Mouse (Mus musculus): ENCODE measurements around the gene Gmds.

The Gmds gene

DNA sequence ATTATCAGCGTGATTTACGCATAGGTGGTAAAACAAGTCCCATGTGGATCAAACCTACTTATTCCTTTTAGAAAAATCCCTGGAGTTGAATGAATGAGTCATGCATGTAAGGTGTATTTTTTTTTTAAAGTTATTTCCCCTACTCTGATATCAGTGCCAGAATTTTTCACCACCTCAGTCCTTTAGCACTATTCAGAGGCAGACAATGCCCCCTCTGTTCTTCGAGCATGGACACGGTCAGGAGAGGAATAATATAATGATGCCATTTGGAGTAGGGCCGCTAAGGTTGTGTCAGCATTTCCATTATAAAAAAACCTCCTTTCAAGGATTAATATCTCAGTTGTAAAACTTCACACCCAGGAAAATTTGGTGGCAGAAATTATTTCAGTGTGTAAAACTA lies 301.6 kb downstream of the Gmds start:
- no peak for ATAC-seq (ENCODE audit: insufficient number of reproducible peaks, low FRiP score, low TSS enrichment)

DNA sequence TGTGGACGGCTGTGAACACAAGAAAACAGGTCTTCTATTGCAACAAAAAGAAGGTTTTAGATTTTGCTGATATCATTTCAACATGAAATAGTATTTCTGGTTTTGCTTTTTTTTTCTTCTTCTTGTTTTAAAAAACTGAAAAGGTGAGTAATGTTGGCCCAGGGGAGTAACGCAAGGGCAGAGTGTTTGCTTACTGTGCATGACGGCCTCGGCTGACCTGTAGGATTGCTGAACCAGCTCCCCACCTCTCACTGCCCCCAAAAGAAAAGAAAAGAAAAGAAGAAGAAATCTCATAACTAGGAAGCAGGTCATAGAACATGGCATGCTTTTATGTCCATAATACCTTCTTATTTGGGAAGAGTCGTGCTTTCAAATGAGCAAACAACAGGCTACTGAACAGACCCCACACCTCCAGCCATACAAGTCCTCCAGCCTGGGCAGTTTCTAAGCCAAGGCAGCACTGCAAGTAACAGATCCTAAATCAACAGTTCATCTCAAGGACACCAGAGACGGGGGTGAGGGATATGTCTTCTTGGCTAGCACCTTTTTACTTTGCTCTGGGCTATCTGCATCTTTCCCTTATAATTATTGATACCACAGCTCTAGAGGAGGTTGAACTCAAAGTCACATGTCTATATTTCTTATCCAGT lies 303.6 kb downstream of the Gmds start:
- no peak for ATAC-seq (ENCODE audit: insufficient number of reproducible peaks, low FRiP score, low TSS enrichment)

DNA sequence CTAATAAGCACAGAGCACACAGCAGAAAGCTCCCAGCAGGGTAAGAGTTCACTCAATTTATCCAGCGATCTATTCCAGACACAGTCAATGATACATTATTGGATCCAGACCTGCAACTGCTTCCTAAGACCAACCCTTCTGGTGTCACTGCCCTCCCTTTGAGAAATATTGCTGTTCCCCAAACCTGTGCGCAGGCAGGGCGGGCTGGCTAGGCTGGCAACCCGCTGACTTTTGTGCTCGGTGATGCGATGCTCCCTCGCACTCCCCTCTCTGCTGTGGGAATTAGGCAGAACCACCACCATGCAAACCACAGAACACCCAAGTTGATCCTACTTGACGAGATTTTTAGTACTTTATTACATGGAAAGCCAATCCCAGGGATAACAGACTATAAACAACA lies 304.4 kb downstream of the Gmds start:
- no peak for ATAC-seq (ENCODE audit: insufficient number of reproducible peaks, low FRiP score, low TSS enrichment)

DNA sequence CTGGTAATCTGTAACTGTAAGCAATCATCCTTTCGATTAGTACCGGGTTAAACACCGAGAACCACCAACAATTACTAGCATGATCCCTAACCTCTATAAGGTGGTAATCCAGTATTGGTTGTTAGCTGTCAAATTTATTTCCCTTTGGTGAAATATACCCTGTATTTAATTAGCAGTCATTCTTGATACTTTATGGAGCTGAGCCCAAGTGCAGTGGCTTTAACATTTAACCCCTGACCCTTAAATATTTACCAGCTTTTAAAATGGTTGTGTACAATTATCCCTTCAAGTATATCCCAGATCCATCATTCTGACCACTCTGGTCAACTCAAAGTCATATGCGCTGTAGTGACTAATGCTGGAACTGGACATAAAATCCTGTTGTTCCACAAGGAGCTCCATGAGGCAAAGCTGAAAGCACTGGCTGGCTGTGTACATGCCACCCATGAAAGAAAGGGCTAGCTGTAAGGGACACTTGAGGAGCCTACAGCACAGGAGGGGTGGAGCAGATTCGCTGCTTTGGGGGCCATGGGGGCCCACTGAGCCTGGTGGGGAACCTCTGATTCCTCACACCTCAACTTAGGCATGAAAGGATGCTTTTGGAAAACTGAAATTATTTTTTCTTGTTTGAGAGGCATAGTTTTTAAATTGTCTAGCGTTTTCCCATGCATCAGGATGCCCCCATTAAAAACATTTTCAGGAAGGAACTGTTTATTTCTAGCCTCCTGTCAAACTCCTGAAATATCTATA lies 312.1 kb downstream of the Gmds start:
- no peak for ATAC-seq (ENCODE audit: insufficient number of reproducible peaks, low FRiP score, low TSS enrichment)

DNA sequence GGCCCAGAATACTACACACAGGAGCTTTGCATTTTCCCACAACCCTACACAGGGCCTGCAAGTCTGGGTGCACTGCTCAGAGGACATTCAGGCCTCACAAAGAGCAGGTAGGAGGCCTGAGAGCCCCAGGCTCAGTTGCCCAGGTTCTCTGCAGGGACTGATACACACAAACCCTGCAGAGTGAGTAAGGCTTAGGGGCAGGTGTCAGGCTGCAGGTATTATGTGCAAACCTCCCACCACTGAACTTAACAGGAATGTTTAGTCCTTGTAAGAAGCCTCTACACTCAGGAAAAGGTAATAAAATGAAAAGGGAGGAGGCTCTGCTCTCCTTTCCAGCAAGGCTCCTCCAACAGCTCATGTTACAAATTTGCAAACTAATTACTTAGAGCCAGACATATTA lies 313.7 kb downstream of the Gmds start:
- no peak for ATAC-seq (ENCODE audit: insufficient number of reproducible peaks, low FRiP score, low TSS enrichment)

DNA sequence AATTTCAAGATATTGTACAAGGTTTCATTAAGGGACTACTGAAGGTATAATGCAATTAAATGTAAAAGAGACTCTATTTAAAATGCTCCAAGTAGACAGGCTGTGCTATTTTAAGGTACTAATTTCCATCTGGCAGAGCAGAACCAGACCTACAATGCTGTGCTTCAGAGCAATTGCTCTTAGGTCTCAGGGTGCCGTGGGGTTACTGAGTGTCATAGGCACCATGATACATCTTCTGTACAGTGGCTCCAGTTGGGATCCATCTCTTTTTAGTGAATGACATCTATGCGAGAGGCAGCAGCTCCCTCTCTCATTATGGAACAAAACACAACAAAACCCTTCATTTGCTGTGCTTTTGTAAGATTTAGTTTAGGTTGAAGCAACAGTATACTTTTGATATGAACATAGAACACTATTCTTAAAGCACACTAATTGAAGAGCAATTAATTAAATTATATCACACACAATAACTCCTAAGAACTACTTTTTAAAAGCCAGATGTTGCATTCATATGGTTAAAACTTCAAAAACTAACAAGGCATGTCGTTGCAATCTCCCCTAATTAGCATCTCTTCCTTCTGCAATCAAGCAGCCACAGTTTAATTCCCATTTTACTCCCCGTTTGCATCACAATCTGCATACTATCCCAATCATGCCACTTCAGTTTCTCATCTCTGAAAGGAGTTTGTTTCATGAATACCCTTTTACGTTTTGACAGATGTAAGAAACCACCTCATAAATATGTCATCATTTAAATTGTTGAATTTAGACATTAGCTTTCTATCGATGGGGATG lies 317.9 kb downstream of the Gmds start:
- ATAC-seq (ENCODE audit: insufficient number of reproducible peaks, low FRiP score, low TSS enrichment): no peak

DNA sequence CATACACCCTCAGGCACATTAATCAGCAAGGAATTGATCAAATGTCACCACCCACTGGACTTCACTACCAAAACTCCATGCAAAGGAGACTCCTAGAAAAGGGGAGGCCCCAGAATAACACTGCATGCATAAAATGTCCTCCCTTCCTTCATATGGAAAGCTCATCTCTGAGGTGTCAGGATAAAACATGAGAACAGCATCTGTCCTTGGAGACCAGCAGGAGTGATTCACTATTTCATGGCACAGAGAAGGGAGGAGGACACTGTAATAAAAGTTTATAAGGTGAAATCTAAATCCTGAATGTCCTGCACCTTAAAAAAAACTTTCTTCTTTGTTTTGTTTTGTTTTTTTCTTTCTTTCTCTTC lies 319.3 kb downstream of the Gmds start:
- no peak for ATAC-seq (ENCODE audit: insufficient number of reproducible peaks, low FRiP score, low TSS enrichment)

DNA sequence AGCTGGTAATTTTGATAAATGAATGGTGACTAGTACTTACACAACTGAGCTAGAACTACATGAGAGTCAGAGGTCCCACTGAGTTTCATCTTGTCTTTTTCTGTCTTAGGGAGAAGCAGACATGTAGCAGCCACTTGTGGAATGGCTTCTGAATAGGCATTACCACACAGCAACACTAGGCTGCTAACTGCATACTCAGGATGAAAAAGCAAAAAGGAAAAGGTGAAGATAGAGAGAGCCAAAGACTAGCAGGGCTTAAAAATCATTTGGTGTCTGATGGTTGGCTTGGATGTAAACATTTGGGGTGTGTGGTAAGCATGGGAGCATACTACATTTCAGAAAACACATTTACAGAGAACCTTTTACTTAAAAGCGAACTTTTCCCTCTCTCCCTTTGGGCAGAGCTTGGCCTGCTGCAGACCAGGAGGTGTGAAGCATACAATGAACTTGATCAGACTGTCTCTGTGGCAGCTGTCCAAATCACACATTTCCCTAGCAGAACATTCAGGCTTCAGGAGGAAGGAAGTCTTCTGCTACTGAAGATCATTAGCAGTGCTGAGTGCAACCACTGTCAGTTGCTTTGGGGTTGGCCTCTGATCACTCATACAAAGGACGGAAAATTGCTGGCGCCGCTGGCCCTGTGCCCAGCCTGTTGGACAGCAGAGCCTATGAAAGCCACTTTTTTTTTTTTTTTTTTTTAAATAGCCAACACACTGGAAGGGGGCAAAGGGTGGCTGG lies 319.9 kb downstream of the Gmds start:
- peak; percentile 74 for ATAC-seq (ENCODE audit: insufficient number of reproducible peaks, low FRiP score, low TSS enrichment)

DNA sequence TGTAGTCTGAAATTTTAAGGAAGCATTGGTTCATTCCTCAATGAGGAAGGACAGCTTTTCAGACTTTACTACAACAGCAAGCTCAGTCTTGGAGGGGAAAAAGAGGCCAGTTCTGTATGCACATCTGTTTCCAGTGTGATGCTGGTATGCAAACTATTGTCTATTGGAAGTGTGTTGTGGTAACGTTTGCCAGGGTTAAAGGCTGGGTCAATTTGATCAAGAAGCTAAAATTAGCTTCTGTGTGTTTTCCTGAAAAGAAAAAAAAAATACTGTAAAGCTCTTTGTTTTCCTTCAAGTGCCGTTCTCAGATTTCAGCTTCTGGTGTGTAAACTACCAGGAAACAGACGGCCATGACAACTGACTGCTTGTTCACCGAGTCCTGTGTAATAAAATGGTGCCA lies 329.7 kb downstream of the Gmds start:
- ATAC-seq (ENCODE audit: insufficient number of reproducible peaks, low FRiP score, low TSS enrichment): no peak

DNA sequence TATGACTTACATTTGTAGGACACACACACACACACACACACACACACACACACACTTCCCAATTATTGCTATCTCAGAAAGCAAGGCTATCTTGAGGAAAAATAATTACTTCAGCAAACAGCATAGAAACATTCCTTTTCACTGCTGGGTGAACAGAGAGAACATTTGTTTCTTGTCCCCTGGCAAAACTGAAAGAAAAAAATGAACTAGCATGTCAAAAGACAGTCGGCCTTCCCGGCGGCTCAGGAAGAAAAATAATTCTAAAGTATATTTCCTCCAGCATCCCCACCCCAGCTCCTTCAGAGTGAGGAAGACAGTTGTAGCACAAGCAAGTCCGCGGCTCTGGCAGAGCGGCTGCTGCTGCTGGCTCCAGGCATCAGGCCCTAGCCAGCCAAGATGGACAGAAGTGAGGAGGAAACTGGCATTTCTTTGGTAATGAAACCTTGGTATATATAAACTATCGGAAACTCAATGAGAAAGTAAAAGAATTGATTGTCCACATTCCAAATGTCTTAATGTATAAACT lies 330.4 kb downstream of the Gmds start:
- ATAC-seq (ENCODE audit: insufficient number of reproducible peaks, low FRiP score, low TSS enrichment): 0 out of 2 replicates have a peak, but pooled peaks have one; percentile 40

DNA sequence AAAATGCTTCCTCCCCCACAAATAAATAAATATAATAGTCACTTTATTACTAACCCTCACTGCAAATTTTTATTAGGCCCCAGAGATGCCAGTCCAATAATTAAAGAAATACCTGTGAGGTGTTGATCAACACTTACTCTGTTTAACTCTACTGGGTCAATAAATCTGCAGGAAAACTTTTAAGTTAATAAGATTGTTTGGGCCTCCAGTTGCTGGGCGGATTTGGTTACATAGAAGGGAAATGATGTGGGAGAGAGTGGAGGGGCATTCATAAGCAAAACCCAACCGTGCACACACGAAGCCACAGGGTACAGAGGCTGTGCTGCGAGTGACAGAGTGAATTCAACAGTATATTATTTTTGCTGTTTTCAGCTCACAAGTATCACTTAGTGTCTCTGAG lies 345.1 kb downstream of the Gmds start:
- ATAC-seq (ENCODE audit: insufficient number of reproducible peaks, low FRiP score, low TSS enrichment): no peak

DNA sequence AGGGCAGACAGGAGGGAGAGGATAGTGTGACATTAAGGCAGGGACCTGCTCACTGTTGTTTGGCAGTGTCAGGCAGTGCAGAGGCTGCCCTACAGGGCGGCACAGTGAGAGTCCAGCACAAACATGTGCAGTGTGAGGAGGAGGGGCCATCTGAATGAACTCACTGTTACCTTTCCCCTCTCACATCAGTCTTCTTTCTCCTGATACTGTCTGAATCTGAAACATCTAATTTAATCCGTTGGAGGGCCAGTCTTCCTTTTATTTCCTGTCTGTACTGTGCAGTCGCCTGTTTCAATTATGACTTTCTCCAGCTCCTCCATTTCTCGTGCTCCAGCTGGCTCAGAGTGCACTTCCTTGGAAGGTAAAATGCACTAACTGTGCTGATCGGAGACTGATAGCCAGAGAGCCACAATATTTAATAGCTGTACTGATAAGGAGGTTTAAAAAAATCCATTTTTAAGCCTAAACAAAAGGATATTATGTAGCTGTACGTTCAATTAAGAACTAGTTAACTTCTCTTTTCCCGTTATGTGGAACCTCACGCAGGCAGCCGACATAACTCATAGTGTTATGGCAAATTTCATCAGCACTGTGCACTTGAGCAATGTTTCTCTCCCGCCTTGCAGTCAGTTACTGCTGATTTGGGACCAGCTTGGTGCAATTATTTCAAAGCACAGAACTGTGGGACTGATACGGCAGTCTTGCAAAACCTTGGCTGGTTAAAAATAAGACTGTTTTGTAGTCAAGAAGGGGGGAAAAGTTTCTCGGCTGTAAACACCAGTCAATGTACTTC lies 345.9 kb downstream of the Gmds start:
- ATAC-seq (ENCODE audit: insufficient number of reproducible peaks, low FRiP score, low TSS enrichment): no peak

DNA sequence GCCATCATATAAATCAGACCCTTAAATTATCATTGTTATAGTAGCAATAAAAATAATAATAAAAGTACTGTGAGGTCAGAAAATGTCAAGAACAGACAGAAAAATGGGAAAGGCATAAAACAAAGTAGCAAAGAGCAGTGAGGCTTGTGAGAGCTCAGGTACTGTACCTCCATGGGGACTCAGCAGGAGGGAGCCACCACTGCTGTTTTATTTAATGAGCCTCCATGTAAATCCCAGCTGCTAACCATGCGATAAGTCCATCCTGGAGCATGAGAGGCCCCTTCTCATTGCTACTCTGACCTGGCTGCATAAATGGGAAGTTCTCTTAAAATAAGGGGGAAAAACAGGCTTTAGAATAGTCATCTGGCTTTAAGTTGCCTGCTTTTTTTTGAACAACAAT lies 357.3 kb downstream of the Gmds start:
- ATAC-seq (ENCODE audit: insufficient number of reproducible peaks, low FRiP score, low TSS enrichment): no peak

DNA sequence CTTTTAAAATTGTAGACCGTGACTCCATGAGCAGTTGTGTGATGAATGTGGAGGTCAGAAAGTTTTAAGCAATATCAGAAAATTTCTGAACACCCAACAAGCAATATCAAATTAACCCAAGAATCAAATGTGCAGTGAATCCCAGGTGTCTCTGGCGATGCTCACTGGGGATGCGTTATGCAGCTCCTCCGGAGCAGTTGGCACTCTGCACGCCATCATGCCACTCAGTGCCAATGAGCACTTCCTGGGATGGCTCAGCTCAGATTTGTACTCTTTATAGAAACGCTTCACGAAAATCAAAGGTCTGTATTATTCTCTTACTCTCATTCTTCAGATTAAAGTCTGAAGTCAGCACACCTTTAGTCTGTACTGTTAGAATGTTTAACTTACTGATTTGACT lies 360.4 kb downstream of the Gmds start:
- ATAC-seq (ENCODE audit: insufficient number of reproducible peaks, low FRiP score, low TSS enrichment): 0 out of 2 replicates have a peak, but pooled peaks have one; percentile 56

DNA sequence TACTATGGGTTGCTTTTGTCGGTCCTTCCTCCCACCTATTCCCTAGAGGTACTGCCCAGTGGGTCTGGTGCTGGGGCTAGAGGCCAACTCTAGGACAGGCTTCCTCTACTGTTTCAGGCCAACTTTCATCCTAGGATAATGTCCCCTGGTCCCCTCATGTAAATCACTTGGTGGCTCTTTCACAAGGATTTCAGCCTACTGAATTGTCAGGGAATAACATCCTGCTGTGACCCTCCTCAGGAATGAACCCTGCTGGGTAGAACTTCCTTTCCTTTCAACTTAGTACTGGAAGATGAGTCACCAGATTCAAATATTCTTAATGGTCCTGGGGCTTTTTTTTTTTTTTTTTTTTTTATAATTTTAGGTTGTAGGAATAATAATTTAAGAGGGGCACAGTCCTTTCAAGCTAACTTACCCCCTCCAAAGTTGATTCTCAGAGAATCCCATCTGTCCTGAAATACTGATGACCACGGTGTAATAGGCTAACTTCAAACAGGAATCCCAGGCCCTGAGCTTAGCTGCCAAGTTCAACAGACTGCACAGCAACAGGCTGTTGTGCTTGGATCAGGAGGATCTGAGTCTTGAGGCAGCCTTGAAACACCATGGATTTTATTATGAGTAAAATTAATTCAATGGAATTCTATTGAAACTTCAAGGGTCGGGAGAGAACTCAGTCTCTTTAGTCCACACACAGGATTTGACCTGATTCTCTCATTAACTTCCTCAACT lies 363.6 kb downstream of the Gmds start:
- ATAC-seq (ENCODE audit: insufficient number of reproducible peaks, low FRiP score, low TSS enrichment): no peak

DNA sequence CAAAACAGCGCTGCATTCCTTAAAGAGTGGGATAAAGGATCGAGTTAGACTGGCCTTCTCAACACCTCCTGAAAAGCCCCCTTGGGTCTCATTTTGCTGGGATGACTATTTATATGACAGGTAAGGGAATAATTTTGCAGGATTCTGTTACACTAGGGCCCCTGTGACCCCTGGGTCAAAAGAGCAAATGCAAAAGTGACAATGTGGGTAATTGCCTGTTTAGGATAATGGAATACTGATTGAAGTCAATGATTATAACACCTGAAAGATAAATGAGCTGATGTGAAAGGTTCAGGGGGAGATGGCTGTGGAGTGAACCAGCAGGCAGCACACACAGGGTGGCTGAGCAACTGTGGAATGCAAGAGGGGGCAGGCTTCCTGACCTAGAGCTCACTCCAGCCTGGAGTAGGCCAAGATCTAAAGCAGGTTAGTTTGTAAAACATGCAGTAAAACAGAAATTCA lies 367.5 kb downstream of the Gmds start:
- ATAC-seq (ENCODE audit: insufficient number of reproducible peaks, low FRiP score, low TSS enrichment): no peak

DNA sequence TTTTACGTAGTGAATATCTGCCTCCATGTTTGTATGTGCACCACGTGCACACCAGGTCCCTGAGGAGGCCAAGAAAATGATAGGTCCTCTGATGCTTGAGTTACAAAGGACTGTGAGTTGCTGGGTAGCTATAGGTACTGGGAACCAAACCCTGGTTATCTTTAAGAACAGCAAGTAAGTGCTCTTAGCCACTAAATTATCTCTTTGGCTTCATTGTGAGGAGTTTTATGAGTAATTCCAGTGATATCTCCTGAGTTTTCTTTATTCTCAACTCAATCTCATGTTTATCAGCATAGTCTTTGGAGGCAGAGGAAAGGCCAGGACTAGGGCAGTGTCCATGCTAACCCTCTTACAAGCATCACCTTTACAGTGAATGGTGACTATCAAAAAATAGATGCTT lies 370.3 kb downstream of the Gmds start:
- ATAC-seq (ENCODE audit: insufficient number of reproducible peaks, low FRiP score, low TSS enrichment): no peak

DNA sequence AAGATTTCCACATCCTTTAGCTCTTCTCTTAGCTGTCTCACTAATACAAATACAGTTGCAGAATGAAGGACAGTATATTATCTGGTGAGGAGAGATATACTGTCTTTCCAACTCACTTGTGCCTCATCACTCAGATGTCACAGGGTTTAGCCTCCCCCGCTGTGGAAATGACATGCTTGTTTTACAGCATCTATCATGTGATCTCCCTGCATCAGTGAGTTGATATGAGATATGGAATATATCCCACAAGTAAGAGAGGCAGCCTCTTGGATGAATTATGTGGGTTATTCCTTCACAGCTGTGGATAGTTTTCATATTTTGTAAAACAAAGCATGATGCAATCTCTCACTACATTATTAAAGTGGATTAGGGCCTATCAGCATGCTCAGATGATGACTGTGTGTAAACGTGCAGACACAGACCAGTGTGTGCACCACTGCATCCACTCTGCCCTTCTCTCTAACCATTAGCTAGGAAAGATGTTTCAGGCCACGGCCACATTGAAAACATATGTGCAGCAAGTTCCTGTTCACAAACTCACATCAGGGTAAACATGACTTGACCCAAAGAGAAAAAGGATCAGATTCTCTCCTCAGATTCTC lies 371.5 kb downstream of the Gmds start:
- no peak for ATAC-seq (ENCODE audit: insufficient number of reproducible peaks, low FRiP score, low TSS enrichment)

DNA sequence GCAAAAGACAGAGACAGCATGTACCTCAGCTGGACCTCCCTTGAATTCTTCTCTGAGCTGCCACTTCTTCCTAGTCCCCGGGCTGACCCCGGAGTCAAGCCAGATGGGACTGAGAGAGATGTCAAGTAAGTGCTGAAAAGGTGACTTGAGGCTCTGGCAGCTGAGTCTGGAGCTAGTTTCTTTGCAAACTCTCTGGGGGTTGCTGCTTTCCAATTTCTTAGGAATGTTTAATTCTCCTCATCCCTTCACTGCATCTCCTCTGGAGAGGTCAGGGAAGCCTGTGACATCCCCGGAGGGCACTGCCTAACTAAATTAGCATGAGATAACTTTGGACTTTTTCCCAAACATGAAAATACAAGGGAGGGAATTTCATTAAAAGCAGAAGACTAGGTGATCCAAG lies 378.0 kb downstream of the Gmds start:
- no peak for ATAC-seq (ENCODE audit: insufficient number of reproducible peaks, low FRiP score, low TSS enrichment)

Data from cerebellum, adult (tissue).